Mouse (Mus musculus): ENCODE measurements around the gene Safb2.
A peak's percentile ranks its signal among the peaks of the same experiment; 100 is the strongest.

DNA sequence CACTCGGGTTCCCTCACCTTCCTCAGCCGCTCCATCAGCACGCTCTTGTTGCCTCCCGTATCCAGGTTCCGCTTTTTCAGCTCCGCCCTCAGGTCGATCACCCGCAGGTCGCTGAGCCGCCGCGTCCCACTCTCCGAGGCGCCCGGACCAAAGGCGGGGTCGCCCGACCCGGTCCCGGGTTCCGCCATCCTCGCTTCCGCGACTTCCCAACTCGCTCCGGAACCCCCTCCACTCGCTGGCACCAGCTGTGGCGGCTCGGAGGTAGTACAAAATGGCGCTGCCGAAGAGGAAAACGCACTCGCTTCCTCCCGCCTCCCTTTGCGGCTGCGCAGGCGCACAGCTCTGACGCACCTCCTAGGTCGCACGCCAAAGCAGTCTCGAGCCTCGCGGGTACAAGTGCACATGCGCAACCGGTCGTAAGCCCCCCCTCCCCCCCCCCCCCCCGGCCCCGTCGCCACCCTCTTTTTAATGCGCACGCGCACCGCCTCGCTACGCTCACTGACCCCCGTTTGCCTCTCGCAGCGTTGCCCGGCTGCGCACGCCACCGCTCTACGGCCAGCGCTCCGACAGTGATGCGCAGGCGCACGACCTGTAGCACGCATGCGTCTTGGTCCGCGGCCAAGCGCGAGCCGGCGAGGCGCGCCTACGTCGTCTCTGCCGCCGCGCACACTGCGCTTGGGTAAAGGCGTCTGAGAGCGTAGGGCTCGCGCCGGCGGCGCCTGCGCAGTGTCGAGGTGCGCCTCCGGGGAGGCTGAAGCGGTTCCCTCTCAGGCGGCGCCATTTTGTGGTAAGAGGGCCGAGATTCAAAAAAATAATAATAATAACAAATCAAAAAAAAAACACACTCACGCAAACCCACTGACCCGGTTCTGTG, at the start of gene Safb2, which contains the start of gene Safb:
- no peak for TF ChIP-seq CTCF (IDR thresholded peaks at IDR 0.05; ENCODE audit: borderline replicate concordance, insufficient read depth, low read length)
- peak; percentile 92 for TF ChIP-seq POLR2A (IDR thresholded peaks at IDR 0.05; ENCODE audit: low read depth, low read length)
